Mouse (Mus musculus) heart, embryonic 13.5 days (tissue): ENCODE data around the gene Comt. TPM values are rescaled to one million over a fixed set of nuclear protein-coding genes. Genes with fewer than 3 reads are reported as not detected.

ENCODE experiments used
- ATAC-seq: fragments of 200-750 bp; cut with Nextera tagmentation; 2 replicates; pipeline ENCODE4 v1.8.0; 2017; ENCODE audit warnings: moderate TSS enrichment; ENCODE audit not compliant: insufficient number of reproducible peaks, low FRiP score, low TSS enrichment; ENCODE audit errors: extremely low read depth
- H3K27ac ChIP-seq: fragments of 300-500 bp; sonication (generic); replicated peaks from 2 replicates; pipeline ENCODE4 v1.5.1; 2015; ENCODE audit warnings: moderate library complexity, mild to moderate bottlenecking, inconsistent platforms
- H3K27me3 ChIP-seq: fragments of 300-500 bp; sonication (generic); replicated peaks from 2 replicates; pipeline ENCODE4 v1.6.1; 2015; ENCODE audit warnings: mild to moderate bottlenecking, inconsistent platforms
- H3K36me3 ChIP-seq: fragments of 300-500 bp; sonication (generic); 2 replicates; pipeline ENCODE4 v1.6.1; 2015; ENCODE audit warnings: mild to moderate bottlenecking, inconsistent platforms
- H3K4me1 ChIP-seq: fragments of 300-500 bp; sonication (generic); 2 replicates; pipeline ENCODE4 v1.6.1; 2015; ENCODE audit warnings: inconsistent platforms
- H3K4me2 ChIP-seq: fragments of 300-500 bp; sonication (generic); 2 replicates; pipeline ENCODE4 v1.6.1; 2015; ENCODE audit warnings: inconsistent platforms, mild to moderate bottlenecking, moderate library complexity
- H3K4me3 ChIP-seq: fragments of 300-500 bp; sonication (generic); 2 replicates; pipeline ENCODE4 v1.5.1; 2015; ENCODE audit warnings: moderate library complexity, mild to moderate bottlenecking, inconsistent platforms
- H3K9ac ChIP-seq: fragments of 300-500 bp; sonication (generic); 2 replicates; pipeline ENCODE4 v1.6.1; 2015; ENCODE audit warnings: inconsistent platforms, mild to moderate bottlenecking, moderate library complexity
- H3K9me3 ChIP-seq: fragments of 300-500 bp; sonication (generic); 2 replicates; pipeline ENCODE4 v1.6.1; 2016; ENCODE audit warnings: inconsistent platforms
- WGBS: fragments of 180-500 bp; shearing (Covaris S2); methylation state at CpG from one replicate; pipeline ENCODE4 v1.1.7; 2015; ENCODE audit warnings: mixed read lengths; 5-methylcytosine and 5-hydroxymethylcytosine counted together
- polyA plus RNA-seq: library from polyadenylated mRNA; unstranded; fragments of >200 nt; fragmentation: Nextera tagmentation; extraction: Ambion mirVana; gene quantifications from 2 replicates; pipeline ENCODE4 v1.2.1, GENCODE M21; 2015

The Comt gene
- polyA plus RNA-seq, 1 experiment from 2014 or later = 101 TPM

DNA sequence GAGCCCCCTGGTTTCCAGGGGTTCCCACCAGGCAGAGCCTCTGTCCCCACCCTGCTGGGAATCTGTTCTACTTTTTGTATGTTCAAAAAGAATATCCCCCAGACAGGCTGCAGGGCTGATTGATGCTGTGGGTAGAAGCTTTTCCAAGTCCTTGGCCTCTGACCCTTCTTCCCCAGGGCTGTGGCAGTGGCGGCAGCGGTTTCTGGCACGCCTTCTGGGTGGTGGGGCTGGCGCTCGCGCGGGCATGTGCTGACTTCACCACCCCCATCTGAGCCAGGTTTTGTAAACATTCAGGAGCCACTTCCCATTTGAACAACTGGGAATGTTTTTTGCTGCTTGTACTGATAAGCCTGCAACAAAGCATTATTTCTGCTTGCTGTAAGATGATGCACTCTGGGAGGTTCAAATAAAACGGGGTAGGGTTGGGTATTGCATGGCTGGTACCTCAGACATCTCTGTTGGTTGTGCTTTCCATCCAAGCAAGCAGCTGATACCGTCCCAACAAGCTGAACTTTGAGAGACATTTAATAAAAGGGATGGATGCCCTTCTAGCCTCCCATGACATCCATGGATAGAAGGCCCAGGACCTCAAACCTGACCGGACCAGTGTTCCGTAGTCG, 32.8 kb upstream of the Comt start:
- WGBS = 22% methylated on average over 12 of the region's 12 CpGs
- H3K36me3 ChIP-seq = peaks cover 32% of the 10 kb centered on the region
- H3K4me3 ChIP-seq = 0 out of 2 replicates have a peak overlapping the region, but pooled peaks have one; percentile 4
- peaks cover 29% of the 10 kb centered on the region for H3K4me1 ChIP-seq
- peak overlapping the region; percentile 49 for H3K4me2 ChIP-seq
- no peaks in the 10 kb centered on the region for H3K9me3 ChIP-seq
- peaks cover 12% of the 10 kb centered on the region for H3K27me3 ChIP-seq
- no peak for ATAC-seq
- H3K9ac ChIP-seq = peak overlapping the region; percentile 34; the same call in 1 of the 2 replicates
- peak overlapping the region; percentile 50; the same call in 1 of the 2 replicates for H3K27ac ChIP-seq

DNA sequence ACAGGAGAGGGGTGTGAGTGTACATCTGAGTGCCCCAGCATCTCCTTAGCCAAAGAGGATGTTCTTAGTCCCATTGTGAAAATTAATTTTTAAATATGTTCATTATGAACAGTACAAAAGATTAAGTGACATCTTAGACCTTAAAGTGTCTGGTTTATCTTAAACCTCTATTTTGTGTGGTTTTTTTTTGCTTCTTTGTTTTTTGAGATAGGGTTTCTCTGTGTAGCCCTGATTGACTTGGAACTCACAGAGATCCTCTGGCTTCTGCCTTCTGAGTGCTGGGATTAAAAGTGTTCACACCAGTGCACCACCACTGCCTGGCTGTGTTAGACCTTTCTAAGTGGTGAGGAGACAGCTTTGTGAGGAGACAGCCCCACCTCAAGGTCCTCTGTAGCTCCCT, 32.0 kb upstream of the Comt start:
- Histone ChIP-seq H3K27ac (no peak overlapping the region), H3K4me2 (no peak overlapping the region), H3K4me1 (peaks cover 24% of the 10 kb centered on the region), H3K36me3 (peaks cover 35% of the 10 kb centered on the region), H3K9me3 (no peaks in the 10 kb centered on the region), H3K4me3 (no peak overlapping the region), H3K27me3 (peaks cover 12% of the 10 kb centered on the region), H3K9ac (0 out of 2 replicates have a peak overlapping the region, but pooled peaks have one; percentile 33)
- no peak for ATAC-seq

DNA sequence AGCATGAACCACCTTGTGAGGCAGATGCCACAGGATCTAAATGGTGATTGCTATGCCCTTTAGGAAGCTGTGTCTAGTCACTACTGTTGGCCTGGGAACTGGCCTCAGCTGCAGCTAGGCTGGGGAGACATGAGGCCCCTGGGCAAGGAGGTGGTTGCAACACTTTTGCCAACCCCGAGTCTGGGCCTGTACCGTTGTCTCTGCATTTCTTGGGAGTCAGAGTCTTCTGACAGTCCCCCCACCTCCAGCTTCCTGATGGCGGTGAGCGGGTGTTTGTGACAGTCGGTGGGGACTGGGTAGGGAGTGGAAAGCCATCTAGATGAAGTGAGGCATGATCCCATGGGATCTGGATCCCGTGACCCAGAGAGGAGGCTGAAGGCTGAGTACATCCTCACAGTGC, 28.8 kb upstream of the Comt start:
- Histone ChIP-seq H3K4me1 (peaks cover 23% of the 10 kb centered on the region), H3K9me3 (no peaks in the 10 kb centered on the region), H3K4me3 (no peak overlapping the region), H3K9ac (no peak overlapping the region), H3K36me3 (peaks cover 35% of the 10 kb centered on the region), H3K27me3 (peaks cover 6% of the 10 kb centered on the region), H3K4me2 (no peak overlapping the region), H3K27ac (no peak overlapping the region)
- 85% methylated on average over 6 of the region's 6 CpGs for WGBS
- ATAC-seq = no peak

DNA sequence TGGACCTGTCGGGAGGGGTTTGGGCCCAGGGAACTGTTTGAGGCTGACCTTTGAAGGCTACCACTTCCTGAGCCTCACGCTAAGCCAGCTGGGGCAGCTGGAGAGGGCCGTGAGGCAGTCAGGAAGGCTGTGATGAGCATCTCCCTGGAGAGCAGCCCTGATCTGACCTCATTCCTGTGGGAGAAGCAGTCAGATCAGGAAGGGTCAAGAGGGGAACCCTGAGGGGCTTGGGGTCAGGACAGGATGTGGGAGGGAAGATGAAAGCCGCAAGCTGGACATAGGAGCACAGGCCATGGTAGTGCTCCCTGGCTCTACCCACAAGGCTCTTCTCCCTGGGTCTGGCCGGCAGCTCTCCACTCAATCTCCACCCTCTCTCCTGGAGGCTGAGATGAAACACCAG, 27.2 kb upstream of the Comt start:
- Histone ChIP-seq H3K4me3 (no peak overlapping the region), H3K36me3 (peaks cover 39% of the 10 kb centered on the region), H3K9me3 (no peaks in the 10 kb centered on the region), H3K27ac (no peak overlapping the region), H3K4me2 (no peak overlapping the region), H3K4me1 (peaks cover 10% of the 10 kb centered on the region), H3K9ac (0 out of 2 replicates have a peak overlapping the region, but pooled peaks have one; percentile 16), H3K27me3 (peaks cover 6% of the 10 kb centered on the region; the same call in 1 of the 2 replicates)
- ATAC-seq = no peak
- 50% methylated on average over 5 of the region's 5 CpGs for WGBS

DNA sequence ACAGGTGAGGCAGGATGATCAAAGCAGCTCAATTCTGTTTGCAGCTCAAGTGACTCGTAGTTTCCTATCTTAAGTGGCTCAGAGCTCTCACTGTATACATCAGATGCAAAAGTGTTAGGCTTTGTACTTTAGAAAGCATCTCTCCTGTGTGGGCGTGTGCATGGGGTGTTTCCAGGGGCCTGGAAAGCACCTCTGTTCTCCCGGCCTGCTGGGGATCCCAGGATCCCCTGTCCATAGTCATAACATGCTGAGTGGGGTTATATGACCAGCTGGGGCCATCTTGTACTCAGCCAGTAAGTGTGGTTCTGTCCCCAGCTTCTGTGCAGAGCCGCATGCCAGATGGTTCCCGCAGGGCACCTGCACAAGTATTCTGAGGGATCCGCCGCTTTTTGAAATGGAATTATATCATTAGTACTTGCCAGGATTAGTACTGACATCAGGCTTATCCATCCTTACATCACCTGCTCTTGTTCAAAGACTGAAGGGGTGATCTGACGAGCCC, 25.8 kb upstream of the Comt start:
- H3K4me3 ChIP-seq = no peak overlapping the region
- no peak overlapping the region for H3K9ac ChIP-seq
- ATAC-seq = no peak
- H3K27me3 ChIP-seq = no peaks in the 10 kb centered on the region; the same call in 1 of the 2 replicates
- H3K36me3 ChIP-seq = peaks cover 30% of the 10 kb centered on the region
- no peak overlapping the region for H3K4me2 ChIP-seq
- peaks cover 9% of the 10 kb centered on the region for H3K4me1 ChIP-seq
- H3K27ac ChIP-seq = no peak overlapping the region
- no peaks in the 10 kb centered on the region for H3K9me3 ChIP-seq
- WGBS = 86% methylated on average over 8 of the region's 8 CpGs

DNA sequence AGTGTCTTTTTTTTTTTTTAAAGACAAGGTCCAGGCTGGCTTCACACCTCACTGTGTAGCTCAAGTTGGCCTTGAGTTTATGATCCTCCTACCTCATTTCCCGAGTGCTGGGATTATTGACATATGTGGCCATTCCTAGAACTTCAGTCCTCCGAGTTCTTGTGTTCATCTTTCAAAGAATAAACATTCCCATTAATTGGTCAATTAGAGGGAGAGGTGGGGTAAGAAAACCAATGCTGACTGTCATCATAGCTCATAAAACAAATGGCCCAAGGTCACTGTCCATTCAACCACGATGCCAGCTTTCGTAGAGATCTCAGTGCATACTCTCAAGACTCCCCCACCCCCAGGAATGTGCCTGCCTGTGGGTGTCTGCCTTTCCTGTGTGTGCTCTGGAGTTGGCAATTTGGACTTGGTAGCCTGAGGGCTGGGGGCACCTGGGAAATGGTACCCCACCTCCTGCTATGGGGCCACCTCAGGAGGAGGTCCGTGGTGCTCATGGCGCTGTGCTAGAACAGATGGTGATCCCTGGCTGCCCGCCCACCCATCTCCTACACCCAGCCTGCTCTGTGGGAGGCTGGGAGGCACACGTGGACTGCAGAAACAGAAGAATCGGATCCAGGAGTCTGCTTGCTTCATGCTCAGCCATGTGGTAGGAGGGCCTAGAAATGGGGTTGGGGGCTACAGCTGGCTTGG, 25.0 kb upstream of the Comt start:
- no peak overlapping the region for H3K27ac ChIP-seq
- H3K4me1 ChIP-seq = peaks cover 9% of the 10 kb centered on the region
- no peak overlapping the region for H3K4me2 ChIP-seq
- WGBS = 61% methylated on average over 9 of the region's 9 CpGs
- no peak overlapping the region for H3K9ac ChIP-seq
- H3K9me3 ChIP-seq = no peaks in the 10 kb centered on the region
- no peak overlapping the region for H3K4me3 ChIP-seq
- no peaks in the 10 kb centered on the region; the same call in 1 of the 2 replicates for H3K27me3 ChIP-seq
- peaks cover 23% of the 10 kb centered on the region for H3K36me3 ChIP-seq
- ATAC-seq = no peak

DNA sequence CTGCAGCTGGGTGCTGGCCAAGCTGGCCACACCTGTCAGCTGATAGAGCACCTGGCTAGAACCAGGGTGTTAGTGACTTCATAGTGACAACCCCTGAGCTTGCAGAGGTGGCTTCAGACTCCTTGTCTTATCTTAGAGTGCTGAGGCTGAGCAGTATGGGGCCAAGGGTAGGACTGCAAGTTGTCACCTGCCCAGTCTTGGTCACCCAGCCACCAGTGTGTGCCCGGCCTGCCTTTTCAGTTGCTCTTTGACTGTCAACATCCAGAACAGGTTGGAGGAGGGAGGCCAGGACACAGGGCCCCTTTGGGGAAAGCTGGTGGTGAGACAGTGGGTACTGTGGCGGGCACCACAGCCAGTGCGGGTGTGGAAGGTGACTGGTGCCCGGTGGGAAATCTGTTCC, 22.4 kb upstream of the Comt start:
- Histone ChIP-seq H3K9ac (no peak overlapping the region), H3K4me3 (no peak overlapping the region), H3K4me2 (no peak overlapping the region), H3K36me3 (peaks cover 24% of the 10 kb centered on the region), H3K27ac (no peak overlapping the region), H3K27me3 (no peaks in the 10 kb centered on the region), H3K9me3 (no peaks in the 10 kb centered on the region), H3K4me1 (peaks cover 9% of the 10 kb centered on the region)
- WGBS = 86% methylated on average over 4 of the region's 4 CpGs
- no peak for ATAC-seq

DNA sequence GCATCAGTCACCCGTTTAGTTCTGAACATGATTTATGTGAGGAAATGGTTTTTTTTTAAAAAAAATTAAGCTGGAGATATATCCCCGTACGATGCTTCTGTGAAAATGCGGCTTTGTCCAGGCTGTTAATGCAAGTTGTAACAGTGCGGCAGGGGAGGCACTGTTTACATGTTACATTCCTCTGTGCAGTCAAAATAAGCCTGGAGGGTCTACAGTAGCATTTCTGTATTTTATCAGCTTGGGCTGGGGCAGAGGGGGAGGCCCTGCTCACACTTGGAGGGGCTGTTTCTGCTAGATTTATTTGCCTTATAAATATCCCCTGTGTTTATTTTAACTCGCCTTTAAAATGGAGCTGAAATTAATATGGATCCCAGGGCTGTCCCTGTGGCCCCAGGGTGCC, 21.5 kb upstream of the Comt start:
- Histone ChIP-seq H3K27me3 (no peaks in the 10 kb centered on the region), H3K27ac (no peak overlapping the region), H3K4me3 (no peak overlapping the region), H3K9me3 (no peaks in the 10 kb centered on the region), H3K36me3 (peaks cover 24% of the 10 kb centered on the region), H3K9ac (no peak overlapping the region), H3K4me2 (no peak overlapping the region), H3K4me1 (peaks cover 12% of the 10 kb centered on the region)
- 66% methylated on average over 6 of the region's 6 CpGs for WGBS
- no peak for ATAC-seq

DNA sequence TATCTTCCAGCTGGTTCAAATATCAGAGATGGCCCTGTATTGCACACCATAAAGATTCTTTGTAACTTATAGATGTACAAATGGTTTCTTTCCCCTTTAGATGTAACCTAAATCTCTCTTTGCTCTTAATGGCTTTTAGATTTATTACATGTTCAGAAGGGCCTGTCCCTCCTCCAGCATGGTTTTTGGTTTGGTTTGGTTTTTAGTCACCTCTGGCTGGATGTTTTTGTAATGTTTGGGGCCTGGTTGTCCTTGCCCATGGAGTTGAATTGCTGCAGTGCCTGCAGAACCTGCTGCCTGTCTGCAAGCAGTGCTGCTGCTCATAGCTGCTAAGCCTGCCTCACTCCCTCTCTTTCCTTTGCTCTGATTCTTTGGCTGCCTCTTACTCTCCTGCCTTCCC, 20.6 kb upstream of the Comt start:
- Histone ChIP-seq H3K27me3 (no peaks in the 10 kb centered on the region), H3K36me3 (peaks cover 28% of the 10 kb centered on the region), H3K4me3 (no peak overlapping the region), H3K9ac (no peak overlapping the region), H3K9me3 (no peaks in the 10 kb centered on the region), H3K4me2 (no peak overlapping the region), H3K4me1 (peaks cover 15% of the 10 kb centered on the region), H3K27ac (no peak overlapping the region)
- ATAC-seq = no peak

DNA sequence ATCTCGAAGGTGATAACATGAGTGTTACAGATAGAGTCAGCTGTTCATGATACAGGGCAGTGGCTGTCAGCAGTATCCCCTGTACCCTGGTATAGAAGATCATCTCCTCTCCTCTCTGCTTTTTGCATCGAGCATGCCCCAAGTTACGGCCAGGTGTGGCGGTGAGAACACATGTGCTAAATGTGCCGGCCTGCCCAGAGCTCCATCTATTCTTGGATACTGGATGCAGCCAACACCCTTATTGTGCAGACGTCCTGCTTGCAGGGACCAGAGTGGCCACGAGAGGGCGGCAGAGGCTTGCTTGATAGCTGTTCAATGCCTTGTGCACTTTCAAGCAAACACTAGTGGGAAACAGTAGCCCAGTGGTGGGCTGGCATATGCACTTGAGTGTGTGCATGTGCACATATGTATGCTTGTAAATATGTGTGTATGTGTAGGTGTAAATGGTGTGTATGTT, 16.8 kb upstream of the Comt start:
- Histone ChIP-seq H3K36me3 (peaks cover 49% of the 10 kb centered on the region), H3K4me2 (no peak overlapping the region), H3K27me3 (no peaks in the 10 kb centered on the region), H3K4me3 (no peak overlapping the region), H3K9me3 (no peaks in the 10 kb centered on the region), H3K4me1 (peaks cover 6% of the 10 kb centered on the region), H3K27ac (no peak overlapping the region), H3K9ac (no peak overlapping the region)
- WGBS = 11% methylated on average over 8 of the region's 8 CpGs
- peak; percentile 14; the same call in 1 of the 2 replicates for ATAC-seq

DNA sequence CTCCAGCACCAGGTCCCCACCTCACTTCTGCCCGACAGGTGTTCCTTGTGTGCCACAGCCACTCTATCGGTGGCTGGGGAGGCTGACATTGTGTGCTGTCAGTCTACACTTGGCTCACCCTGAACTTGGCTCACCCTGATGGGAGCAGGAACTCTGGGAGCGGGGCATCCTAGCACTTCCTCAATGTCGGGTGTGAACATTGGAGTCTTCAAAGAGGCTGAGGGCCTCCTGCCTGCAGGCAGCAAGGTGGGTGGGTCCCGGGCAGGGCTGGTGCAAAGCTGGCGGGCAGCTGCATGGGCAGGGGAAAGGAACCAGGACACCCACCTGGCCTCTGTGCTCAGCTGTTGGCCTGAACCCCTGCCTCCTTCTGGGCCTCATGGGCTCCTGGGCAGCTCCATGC, 9.5 kb upstream of the Comt start:
- Histone ChIP-seq H3K4me1 (no peaks in the 10 kb centered on the region), H3K4me3 (no peak overlapping the region), H3K27me3 (no peaks in the 10 kb centered on the region), H3K9ac (no peak overlapping the region), H3K36me3 (peaks cover 63% of the 10 kb centered on the region), H3K4me2 (no peak overlapping the region), H3K27ac (no peak overlapping the region), H3K9me3 (no peaks in the 10 kb centered on the region)
- 84% methylated on average over 6 of the region's 6 CpGs for WGBS
- no peak for ATAC-seq
